Mouse (Mus musculus) olfactory bulb, adult 2 months (tissue): ENCODE measurements at regions not wholly inside any gene's neighbourhood (a gene's known extent, or its start where the extent isn't known, plus 50 kb on each side); places are given as distances from the start of the nearest gene placed in this dataset.

ENCODE experiments used
- H3K27ac ChIP-seq: fragments of 200-500 bp; 2 replicates; pipeline ENCODE4 v1.5.1; 2012; ENCODE audit warnings: low read depth, low read length; ENCODE audit not compliant: insufficient read depth
- H3K4me1 ChIP-seq: fragments of 200-500 bp; 2 replicates; pipeline ENCODE4 v1.6.1; 2012; ENCODE audit warnings: low read length; ENCODE audit not compliant: control insufficient read depth, insufficient read depth
- H3K4me3 ChIP-seq: fragments of 200-500 bp; 2 replicates; pipeline ENCODE4 v1.5.1; 2012; ENCODE audit warnings: mild to moderate bottlenecking, low read depth, low read length, moderate library complexity; ENCODE audit not compliant: insufficient read depth
- CTCF ChIP-seq: fragments of 200-500 bp; IDR thresholded peaks from 2 replicates; pipeline ENCODE4 v1.5.1; 2012; ENCODE audit warnings: low read depth, mild to moderate bottlenecking, low read length, moderate library complexity; ENCODE audit not compliant: insufficient read depth
- POLR2A ChIP-seq: fragments of 200-500 bp; IDR thresholded peaks from 2 replicates; pipeline ENCODE4 v1.6.1; 2012; ENCODE audit warnings: mild to moderate bottlenecking, low read depth, low read length, moderate library complexity; ENCODE audit not compliant: insufficient read depth
- WGBS: fragments of 180-500 bp; shearing (Covaris S2); methylation state at CpG from one replicate; pipeline ENCODE4 v1.1.7; 2018; 5-methylcytosine and 5-hydroxymethylcytosine counted together

- H3K4me1 ChIP-seq, result no peaks in the 10 kb centered on the region
- no peak overlapping the region for H3K4me3 ChIP-seq
- WGBS, result 88% methylated on average over 4 of the region's 4 CpGs
- TF ChIP-seq POLR2A (no peak), CTCF (no peak)
- no peak overlapping the region for H3K27ac ChIP-seq
Measured at GRCm38 (mm10) chr14:47795062-47795461, 146.8 kb downstream of the Ktn1 start.

GRCm38 (mm10) chr14:47798203-47798602 lies 150.0 kb downstream of the Ktn1 start:
- 92% methylated on average over 3 of the region's 3 CpGs for WGBS
- TF ChIP-seq POLR2A (no peak), CTCF (no peak)

GRCm38 (mm10) chr14:47799564-47799963 lies 151.3 kb downstream of the Ktn1 start:
- Histone ChIP-seq H3K4me3 (no peak overlapping the region), H3K27ac (no peak overlapping the region), H3K4me1 (no peaks in the 10 kb centered on the region)
- TF ChIP-seq POLR2A, result no peak
- TF ChIP-seq CTCF, result no peak
- WGBS, result 75% methylated on average over 2 of the region's 2 CpGs

More at GRCm38 (mm10) chr14:47798203-47798602, 150.0 kb downstream of the Ktn1 start:
- H3K27ac ChIP-seq, result no peak overlapping the region
- no peaks in the 10 kb centered on the region for H3K4me1 ChIP-seq
- no peak overlapping the region for H3K4me3 ChIP-seq

GRCm38 (mm10) chr14:47805202-47805601 lies 157.0 kb downstream of the Ktn1 start:
- no peak overlapping the region for H3K27ac ChIP-seq
- TF ChIP-seq POLR2A (no peak), CTCF (no peak)
- no peak overlapping the region for H3K4me3 ChIP-seq
- peaks cover 3% of the 10 kb centered on the region for H3K4me1 ChIP-seq
- WGBS, result 83% methylated on average over 1 of the region's 1 CpGs

GRCm38 (mm10) chr14:47805771-47806535 lies 157.7 kb downstream of the Ktn1 start:
- peaks cover 3% of the 10 kb centered on the region for H3K4me1 ChIP-seq
- TF ChIP-seq POLR2A (no peak), CTCF (no peak)
- WGBS, result 17% methylated on average over 9 of the region's 9 CpGs
- H3K4me3 ChIP-seq, result no peak overlapping the region
- H3K27ac ChIP-seq, result no peak overlapping the region

- 51% methylated on average over 10 of the region's 10 CpGs for WGBS
- TF ChIP-seq CTCF (no peak), POLR2A (no peak)
- Histone ChIP-seq H3K4me3 (no peak overlapping the region), H3K27ac (no peak overlapping the region), H3K4me1 (peaks cover 3% of the 10 kb centered on the region)
Measured at GRCm38 (mm10) chr14:47808097-47808910, 160.1 kb downstream of the Ktn1 start.

- Histone ChIP-seq H3K27ac (no peak overlapping the region), H3K4me3 (no peak overlapping the region), H3K4me1 (peaks cover 6% of the 10 kb centered on the region; the same call in 1 of the 2 replicates)
- 90% methylated on average over 3 of the region's 3 CpGs for WGBS
- TF ChIP-seq CTCF (no peak), POLR2A (no peak)
Measured at GRCm38 (mm10) chr14:47818224-47818623, 170.0 kb downstream of the Ktn1 start.

GRCm38 (mm10) chr14:47818641-47819040 lies 170.4 kb downstream of the Ktn1 start:
- H3K27ac ChIP-seq, result no peak overlapping the region
- H3K4me3 ChIP-seq, result no peak overlapping the region
- H3K4me1 ChIP-seq, result peaks cover 6% of the 10 kb centered on the region
- 72% methylated on average over 3 of the region's 3 CpGs for WGBS
- TF ChIP-seq CTCF (no peak), POLR2A (no peak)

- Histone ChIP-seq H3K27ac (no peak overlapping the region), H3K4me1 (peaks cover 6% of the 10 kb centered on the region), H3K4me3 (no peak overlapping the region)
- 62% methylated on average over 13 of the region's 13 CpGs for WGBS
- TF ChIP-seq POLR2A (no peak), CTCF (no peak)
Measured at GRCm38 (mm10) chr14:47820571-47821143, 172.4 kb downstream of the Ktn1 start.
